Mouse (Mus musculus): ENCODE data around the gene Sufu. TPM values are rescaled to one million over a fixed set of nuclear protein-coding genes. Genes with fewer than 3 reads are reported as not detected.

Gene Sufu
- polyA plus RNA-seq, 1 experiment from 2014 or later, result 49.1 TPM

GRCm38 (mm10) chr19:46422384-46423338, 26.0 kb downstream of the Sufu start:
- 34% methylated on average over 11 of the region's 11 CpGs for WGBS

GRCm38 (mm10) chr19:46425266-46425665, 28.6 kb downstream of the Sufu start:
- Histone ChIP-seq H3K9me3 (no peaks in the 10 kb centered on the region), H3K27me3 (ENCODE audit: insufficient read depth, poor library complexity, severe bottlenecking) (no peaks in the 10 kb centered on the region), H3K4me1 (replicated peaks) (peaks cover 47% of the 10 kb centered on the region), H3K4me3 (no peak overlapping the region), H3K27ac (no peak overlapping the region), H3K36me3 (peaks cover 45% of the 10 kb centered on the region)
- no peak for DNase-seq (ENCODE audit: low spot score)
- 78% methylated on average over 8 of the region's 8 CpGs for WGBS

More at GRCm38 (mm10) chr19:46422384-46423338, 26.0 kb downstream of the Sufu start:
- Histone ChIP-seq H3K4me1 (replicated peaks) (peaks cover 56% of the 10 kb centered on the region), H3K27me3 (ENCODE audit: insufficient read depth, poor library complexity, severe bottlenecking) (no peaks in the 10 kb centered on the region), H3K36me3 (peaks cover 28% of the 10 kb centered on the region), H3K4me3 (no peak overlapping the region), H3K9me3 (no peaks in the 10 kb centered on the region), H3K27ac (peak overlapping the region; percentile 70; the same call in 1 of the 2 replicates)
- DNase-seq (ENCODE audit: low spot score), result peak; percentile 78

- H3K27ac ChIP-seq, result 0 out of 2 replicates have a peak overlapping the region, but pooled peaks have one; percentile 45
- no peaks in the 10 kb centered on the region for H3K27me3 ChIP-seq (ENCODE audit: insufficient read depth, poor library complexity, severe bottlenecking)
- no peak overlapping the region for H3K4me3 ChIP-seq
- 80% methylated on average over 12 of the region's 12 CpGs for WGBS
- no peaks in the 10 kb centered on the region for H3K9me3 ChIP-seq
- no peak for DNase-seq (ENCODE audit: low spot score)
- peaks cover 41% of the 10 kb centered on the region for H3K4me1 ChIP-seq (replicated peaks)
- peaks cover 50% of the 10 kb centered on the region for H3K36me3 ChIP-seq
Measured at GRCm38 (mm10) chr19:46426488-46426887, 29.8 kb downstream of the Sufu start.

DNA sequence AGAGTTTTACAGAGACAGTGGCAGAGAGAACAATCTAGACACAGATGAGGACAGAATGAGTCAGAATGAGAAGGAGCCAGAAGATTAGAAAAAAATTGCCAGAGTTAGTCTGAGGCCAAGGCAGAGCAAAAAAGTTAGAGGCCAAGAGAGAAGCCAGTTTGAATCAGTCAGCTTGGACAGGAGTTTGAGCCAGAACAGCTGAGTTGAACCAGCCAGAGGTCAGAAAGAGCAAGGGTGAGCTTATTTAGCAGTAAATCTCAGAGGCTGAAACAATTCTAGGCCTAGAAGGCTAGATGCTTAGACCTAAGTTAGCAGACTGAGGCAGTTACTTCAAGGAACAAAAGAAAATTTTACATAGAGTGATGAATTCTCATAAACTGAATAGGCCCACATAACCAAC, 32.6 kb downstream of the Sufu start:
- peaks cover 27% of the 10 kb centered on the region for H3K4me1 ChIP-seq (replicated peaks)
- peaks cover 58% of the 10 kb centered on the region for H3K36me3 ChIP-seq
- no peak overlapping the region for H3K27ac ChIP-seq
- no peak overlapping the region for H3K4me3 ChIP-seq
- H3K9me3 ChIP-seq, result no peaks in the 10 kb centered on the region
- no peak for DNase-seq (ENCODE audit: low spot score)
- H3K27me3 ChIP-seq (ENCODE audit: insufficient read depth, poor library complexity, severe bottlenecking), result no peaks in the 10 kb centered on the region

DNA sequence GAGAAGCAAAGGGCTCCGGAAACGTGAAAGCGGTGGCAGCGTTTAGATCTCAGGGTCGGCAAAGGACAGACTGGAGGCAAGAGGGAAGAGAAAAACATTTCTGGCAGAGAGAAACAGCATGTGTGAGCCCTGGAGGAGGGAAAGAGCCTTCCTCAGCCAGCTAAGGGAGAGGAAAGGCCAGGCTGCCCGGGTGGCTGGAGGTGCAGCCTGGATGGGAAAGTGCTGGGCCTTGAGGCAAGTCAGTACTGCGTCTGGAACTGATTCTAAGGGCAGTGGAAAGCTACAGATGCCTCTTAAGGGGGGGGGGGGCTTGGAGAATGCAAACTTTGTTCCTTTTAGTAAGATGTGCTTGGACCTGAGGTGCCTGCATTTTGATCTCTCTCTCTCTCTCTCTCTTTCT, 37.0 kb downstream of the Sufu start:
- Histone ChIP-seq H3K4me3 (no peak overlapping the region), H3K36me3 (peaks cover 20% of the 10 kb centered on the region; the same call in 1 of the 2 replicates), H3K9me3 (no peaks in the 10 kb centered on the region), H3K27me3 (ENCODE audit: insufficient read depth, poor library complexity, severe bottlenecking) (no peaks in the 10 kb centered on the region), H3K27ac (peak overlapping the region; percentile 67), H3K4me1 (replicated peaks) (peaks cover 41% of the 10 kb centered on the region)
- WGBS, result 61% methylated on average over 7 of the region's 7 CpGs
- no peak for DNase-seq (ENCODE audit: low spot score)

DNA sequence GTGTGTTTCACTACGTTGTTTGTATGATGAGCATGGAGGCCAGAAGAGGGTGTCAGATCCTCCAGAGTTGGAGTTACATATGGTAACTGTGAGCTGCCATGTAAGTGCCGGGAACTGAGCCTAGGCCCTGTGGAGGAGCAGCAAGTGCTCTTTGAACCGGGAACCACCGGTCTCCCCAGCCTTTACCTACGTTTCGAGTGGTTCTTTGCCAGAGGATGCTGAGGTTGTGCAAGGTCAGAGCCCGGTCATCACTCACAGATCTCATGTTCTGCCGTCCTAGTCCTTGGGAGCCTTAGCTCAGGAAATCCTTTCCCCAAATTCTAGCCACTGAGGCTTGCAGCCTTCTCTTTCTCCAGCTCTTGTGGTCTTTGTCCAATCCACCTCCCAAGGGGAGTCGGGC, 37.5 kb downstream of the Sufu start:
- peak overlapping the region; percentile 36 for H3K27ac ChIP-seq
- no peak for DNase-seq (ENCODE audit: low spot score)
- 0 out of 2 replicates have a peak overlapping the region, but pooled peaks have one; percentile 16 for H3K4me3 ChIP-seq
- H3K4me1 ChIP-seq (replicated peaks), result peaks cover 41% of the 10 kb centered on the region
- no peaks in the 10 kb centered on the region for H3K27me3 ChIP-seq (ENCODE audit: insufficient read depth, poor library complexity, severe bottlenecking)
- H3K36me3 ChIP-seq, result peaks cover 16% of the 10 kb centered on the region; the same call in 1 of the 2 replicates
- no peaks in the 10 kb centered on the region for H3K9me3 ChIP-seq
- 66% methylated on average over 9 of the region's 9 CpGs for WGBS

DNA sequence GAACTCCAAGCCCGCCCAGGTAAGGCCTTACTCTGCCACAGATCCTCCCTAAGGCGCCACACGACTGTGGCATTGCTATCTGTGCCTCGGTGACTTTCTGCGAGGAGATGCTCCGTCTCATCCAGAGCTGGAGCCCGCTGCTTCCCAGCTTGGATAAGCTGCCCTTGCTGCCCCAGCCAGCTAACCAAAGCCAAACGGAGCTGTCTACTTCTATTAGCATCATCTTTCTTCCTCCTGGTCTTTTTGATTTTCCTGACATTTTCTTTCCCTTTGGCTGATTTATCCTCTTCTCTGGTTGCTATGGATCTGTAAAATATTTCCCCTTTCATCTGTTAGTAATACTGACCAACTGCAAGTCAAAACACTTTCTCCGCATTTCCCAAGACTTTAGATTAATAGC, 37.9 kb downstream of the Sufu start:
- DNase-seq (ENCODE audit: low spot score), result no peak
- H3K4me3 ChIP-seq, result 0 out of 2 replicates have a peak overlapping the region, but pooled peaks have one; percentile 16
- 65% methylated on average over 9 of the region's 9 CpGs for WGBS
- no peaks in the 10 kb centered on the region for H3K27me3 ChIP-seq (ENCODE audit: insufficient read depth, poor library complexity, severe bottlenecking)
- H3K9me3 ChIP-seq, result no peaks in the 10 kb centered on the region
- H3K27ac ChIP-seq, result peak overlapping the region; percentile 36
- peaks cover 13% of the 10 kb centered on the region; the same call in 1 of the 2 replicates for H3K36me3 ChIP-seq
- H3K4me1 ChIP-seq (replicated peaks), result peaks cover 41% of the 10 kb centered on the region

- H3K36me3 ChIP-seq, result peaks cover 13% of the 10 kb centered on the region; the same call in 1 of the 2 replicates
- H3K4me1 ChIP-seq (replicated peaks), result peaks cover 41% of the 10 kb centered on the region
- DNase-seq (ENCODE audit: low spot score), result peak; percentile 67
- WGBS, result 3% methylated on average over 7 of the region's 7 CpGs
- no peak overlapping the region for H3K4me3 ChIP-seq
- peak overlapping the region; percentile 41; the same call in 1 of the 2 replicates for H3K27ac ChIP-seq
- no peaks in the 10 kb centered on the region for H3K9me3 ChIP-seq
- no peaks in the 10 kb centered on the region for H3K27me3 ChIP-seq (ENCODE audit: insufficient read depth, poor library complexity, severe bottlenecking)
Measured at GRCm38 (mm10) chr19:46435492-46435891, 38.8 kb downstream of the Sufu start.

GRCm38 (mm10) chr19:46443509-46443908, 46.8 kb downstream of the Sufu start:
- Histone ChIP-seq H3K36me3 (no peaks in the 10 kb centered on the region), H3K27ac (peak overlapping the region; percentile 85), H3K4me3 (0 out of 2 replicates have a peak overlapping the region, but pooled peaks have one; percentile 2), H3K9me3 (no peaks in the 10 kb centered on the region), H3K4me1 (replicated peaks) (peaks cover 64% of the 10 kb centered on the region), H3K27me3 (ENCODE audit: insufficient read depth, poor library complexity, severe bottlenecking) (no peaks in the 10 kb centered on the region)
- 9% methylated on average over 6 of the region's 6 CpGs for WGBS
- peak; percentile 67 for DNase-seq (ENCODE audit: low spot score)

- no peaks in the 10 kb centered on the region for H3K27me3 ChIP-seq (ENCODE audit: insufficient read depth, poor library complexity, severe bottlenecking)
- no peaks in the 10 kb centered on the region for H3K36me3 ChIP-seq
- peak; percentile 85 for DNase-seq (ENCODE audit: low spot score)
- WGBS, result 4% methylated on average over 6 of the region's 6 CpGs
- H3K4me1 ChIP-seq (replicated peaks), result peaks cover 67% of the 10 kb centered on the region
- peak overlapping the region; percentile 85 for H3K27ac ChIP-seq
- H3K4me3 ChIP-seq, result no peak overlapping the region
- H3K9me3 ChIP-seq, result no peaks in the 10 kb centered on the region
Measured at GRCm38 (mm10) chr19:46444209-46444608, 47.5 kb downstream of the Sufu start.

DNA sequence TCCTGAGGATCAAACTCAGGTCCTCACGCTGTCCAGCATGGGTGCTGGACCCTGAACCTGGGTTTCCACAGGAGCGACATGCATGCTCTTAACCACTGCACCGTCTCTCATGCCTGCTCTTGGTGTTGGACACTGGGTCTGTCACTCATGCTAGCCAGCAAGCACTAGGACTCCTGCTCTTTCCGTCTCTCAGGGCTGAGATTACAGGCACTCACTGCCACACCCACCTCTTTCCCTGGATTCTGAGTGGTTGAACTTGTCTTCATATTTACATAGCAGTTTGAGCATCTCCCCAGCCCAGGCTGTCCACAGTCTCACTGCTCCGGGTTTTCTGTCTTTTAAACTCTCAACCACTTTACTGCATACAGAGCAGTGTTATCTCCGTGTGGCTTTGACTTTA, 48.9 kb downstream of the Sufu start:
- Histone ChIP-seq H3K9me3 (no peaks in the 10 kb centered on the region), H3K4me3 (no peak overlapping the region), H3K27ac (peak overlapping the region; percentile 29), H3K4me1 (replicated peaks) (peaks cover 75% of the 10 kb centered on the region), H3K27me3 (ENCODE audit: insufficient read depth, poor library complexity, severe bottlenecking) (no peaks in the 10 kb centered on the region), H3K36me3 (peaks cover 9% of the 10 kb centered on the region; the same call in 1 of the 2 replicates)
- DNase-seq (ENCODE audit: low spot score), result no peak
- 61% methylated on average over 6 of the region's 6 CpGs for WGBS

DNA sequence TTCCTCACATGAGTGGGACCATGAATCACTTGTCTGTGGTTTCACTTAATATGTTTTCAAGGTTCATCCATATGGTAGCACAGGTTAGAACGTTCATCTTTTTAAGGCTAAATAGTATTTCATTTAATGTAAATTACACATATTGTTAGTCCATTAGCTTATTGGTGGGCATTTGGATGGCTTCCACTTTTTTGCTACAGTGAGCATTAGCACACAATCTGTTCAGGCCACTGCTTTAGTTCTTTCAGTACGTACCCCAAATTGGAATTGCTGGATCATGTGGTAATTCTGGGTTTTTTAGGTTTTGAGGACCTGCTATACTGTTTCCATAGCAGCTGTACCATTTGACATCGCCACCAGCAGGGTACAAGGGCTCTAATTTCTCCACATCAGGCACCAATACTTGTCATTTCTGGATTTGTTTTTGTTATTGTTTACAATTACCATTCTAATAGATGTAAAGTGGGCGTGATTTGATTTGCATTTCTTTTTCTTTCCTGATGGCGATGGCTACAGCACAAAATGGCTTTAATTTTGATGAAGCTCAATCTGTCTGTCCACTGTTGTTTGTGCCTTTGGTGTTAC, 49.8 kb downstream of the Sufu start:
- Histone ChIP-seq H3K9me3 (no peaks in the 10 kb centered on the region), H3K4me1 (replicated peaks) (peaks cover 79% of the 10 kb centered on the region), H3K27me3 (ENCODE audit: insufficient read depth, poor library complexity, severe bottlenecking) (no peaks in the 10 kb centered on the region), H3K4me3 (no peak overlapping the region), H3K36me3 (peaks cover 18% of the 10 kb centered on the region; the same call in 1 of the 2 replicates), H3K27ac (peak overlapping the region; percentile 73)
- 85% methylated on average over 5 of the region's 5 CpGs for WGBS
- no peak for DNase-seq (ENCODE audit: low spot score)

- peaks cover 82% of the 10 kb centered on the region for H3K4me1 ChIP-seq (replicated peaks)
- DNase-seq (ENCODE audit: low spot score), result no peak
Measured at GRCm38 (mm10) chr19:46447110-46447509, 50.4 kb downstream of the Sufu start.

More at GRCm38 (mm10) chr19:46447110-46447509, 50.4 kb downstream of the Sufu start:
- Histone ChIP-seq H3K36me3 (peaks cover 23% of the 10 kb centered on the region), H3K9me3 (no peaks in the 10 kb centered on the region), H3K27me3 (ENCODE audit: insufficient read depth, poor library complexity, severe bottlenecking) (no peaks in the 10 kb centered on the region), H3K27ac (peak overlapping the region; percentile 73), H3K4me3 (no peak overlapping the region)
- 31% methylated on average over 7 of the region's 7 CpGs for WGBS
